Mouse (Mus musculus) heart, embryonic 11.5 days (tissue): ENCODE measurements around the gene Jagn1. TPM values are rescaled to one million over a fixed set of nuclear protein-coding genes. Genes with fewer than 3 reads are reported as not detected.

Experiments used
- ATAC-seq: fragments of 200-750 bp; cut with Nextera tagmentation; replicated peaks from 2 replicates; pipeline ENCODE4 v1.8.0; 2017; ENCODE audit warnings: moderate library complexity; ENCODE audit not compliant: insufficient number of reproducible peaks, low FRiP score, low TSS enrichment
- H3K27ac ChIP-seq: fragments of 300-500 bp; sonication (generic); 2 replicates; pipeline ENCODE4 v1.5.1; 2014; ENCODE audit warnings: mild to moderate bottlenecking, low read depth, low read length
- H3K27me3 ChIP-seq: fragments of 300-500 bp; sonication (generic); 2 replicates; pipeline ENCODE4 v1.6.1; 2014; ENCODE audit warnings: mild to moderate bottlenecking, low read length, mixed read lengths; ENCODE audit not compliant: control insufficient read depth, insufficient read depth
- H3K36me3 ChIP-seq: fragments of 300-500 bp; sonication (generic); 2 replicates; pipeline ENCODE4 v1.6.1; 2014; ENCODE audit warnings: mild to moderate bottlenecking, low read length, moderate library complexity, mixed read lengths; ENCODE audit not compliant: control insufficient read depth, insufficient read depth
- H3K4me1 ChIP-seq: fragments of 300-500 bp; sonication (generic); 2 replicates; pipeline ENCODE4 v1.6.1; 2014; ENCODE audit warnings: low read length; ENCODE audit not compliant: control insufficient read depth, insufficient read depth
- H3K4me2 ChIP-seq: fragments of 300-500 bp; sonication (generic); 2 replicates; pipeline ENCODE4 v1.6.1; 2014; ENCODE audit warnings: mild to moderate bottlenecking, moderate library complexity
- H3K4me3 ChIP-seq: fragments of 300-500 bp; sonication (generic); 2 replicates; pipeline ENCODE4 v1.5.1; 2014; ENCODE audit warnings: low read depth, low read length
- H3K9ac ChIP-seq: fragments of 300-500 bp; sonication (generic); 2 replicates; pipeline ENCODE4 v1.6.1; 2014; ENCODE audit warnings: mild to moderate bottlenecking, low read depth, low read length, moderate library complexity
- H3K9me3 ChIP-seq: fragments of 300-500 bp; sonication (generic); replicated peaks from 2 replicates; pipeline ENCODE4 v1.6.1; 2016; ENCODE audit warnings: low read length; ENCODE audit not compliant: control insufficient read depth
- WGBS: fragments of 180-500 bp; shearing (Covaris S2); extraction: QIAGEN DNeasy Blood & Tissue Kit; methylation state at CpG from one replicate; pipeline ENCODE4 v1.1.7; 2014; ENCODE audit not compliant: insufficient replicate concordance; 5-methylcytosine and 5-hydroxymethylcytosine counted together
- polyA plus RNA-seq: library from polyadenylated mRNA; unstranded; fragments of >200 nt; fragmentation: Nextera tagmentation; extraction: Ambion mirVana; gene quantifications from 2 replicates; pipeline ENCODE4 v1.2.1, GENCODE M21; 2014

Gene Jagn1
- 58.9 and 65.8 TPM in 2 replicates for polyA plus RNA-seq

- WGBS, result 2% methylated on average over 45 of the region's 45 CpGs
- no peaks in the 10 kb centered on the region for H3K27me3 ChIP-seq
Observed at GRCm38 (mm10) chr6:113442442-113443090, at the start of gene Jagn1. Gene Jagn1, plus strand, starts transcription at chr6:113442569.

GRCm38 (mm10) chr6:113393951-113394350 lies 48.4 kb upstream of the Jagn1 start:
- H3K4me2 ChIP-seq, result no peak overlapping the region
- H3K36me3 ChIP-seq, result peaks cover 8% of the 10 kb centered on the region
- no peak overlapping the region for H3K4me3 ChIP-seq
- no peak for ATAC-seq
- WGBS, result 83% methylated on average over 6 of the region's 6 CpGs
- H3K27ac ChIP-seq, result no peak overlapping the region
- no peak overlapping the region for H3K9ac ChIP-seq
- H3K9me3 ChIP-seq, result no peaks in the 10 kb centered on the region
- H3K4me1 ChIP-seq, result peaks cover 12% of the 10 kb centered on the region; the same call in 1 of the 2 replicates
- H3K27me3 ChIP-seq, result no peaks in the 10 kb centered on the region; the same call in 1 of the 2 replicates

More at GRCm38 (mm10) chr6:113442442-113443090, at the start of gene Jagn1:
- Histone ChIP-seq H3K36me3 (peaks cover 6% of the 10 kb centered on the region), H3K4me1 (peaks cover 8% of the 10 kb centered on the region; the same call in 1 of the 2 replicates), H3K4me2 (peak within 1 kb of the TSS; percentile 78), H3K9ac (peak within 1 kb of the TSS; percentile 97), H3K27ac (peak within 1 kb of the TSS; percentile 68), H3K9me3 (no peaks in the 10 kb centered on the region), H3K4me3 (peak within 1 kb of the TSS; percentile 98)
- peak; percentile 83 for ATAC-seq

- H3K4me2 ChIP-seq, result no peak overlapping the region
- H3K9me3 ChIP-seq, result no peaks in the 10 kb centered on the region
- WGBS, result 86% methylated on average over 11 of the region's 11 CpGs
- no peak overlapping the region for H3K27ac ChIP-seq
- peaks cover 12% of the 10 kb centered on the region; the same call in 1 of the 2 replicates for H3K4me1 ChIP-seq
- no peak overlapping the region for H3K4me3 ChIP-seq
- peaks cover under 1% of the 10 kb centered on the region for H3K36me3 ChIP-seq
- H3K9ac ChIP-seq, result no peak overlapping the region
- H3K27me3 ChIP-seq, result no peaks in the 10 kb centered on the region; the same call in 1 of the 2 replicates
- no peak for ATAC-seq
Observed at GRCm38 (mm10) chr6:113394811-113395210, 47.6 kb upstream of the Jagn1 start.

GRCm38 (mm10) chr6:113395501-113395900 lies 46.9 kb upstream of the Jagn1 start:
- H3K9me3 ChIP-seq, result no peaks in the 10 kb centered on the region
- no peak overlapping the region for H3K27ac ChIP-seq
- H3K4me3 ChIP-seq, result no peak overlapping the region
- 91% methylated on average over 6 of the region's 6 CpGs for WGBS
- peaks cover 12% of the 10 kb centered on the region; the same call in 1 of the 2 replicates for H3K4me1 ChIP-seq
- H3K27me3 ChIP-seq, result no peaks in the 10 kb centered on the region; the same call in 1 of the 2 replicates
- no peaks in the 10 kb centered on the region; the same call in 1 of the 2 replicates for H3K36me3 ChIP-seq
- H3K9ac ChIP-seq, result no peak overlapping the region
- no peak overlapping the region for H3K4me2 ChIP-seq
- ATAC-seq, result no peak

- no peak for ATAC-seq
- no peak overlapping the region for H3K27ac ChIP-seq
- H3K27me3 ChIP-seq, result no peaks in the 10 kb centered on the region; the same call in 1 of the 2 replicates
- no peak overlapping the region for H3K4me2 ChIP-seq
- no peak overlapping the region for H3K9ac ChIP-seq
- H3K9me3 ChIP-seq, result no peaks in the 10 kb centered on the region
- H3K36me3 ChIP-seq, result no peaks in the 10 kb centered on the region
- no peak overlapping the region for H3K4me3 ChIP-seq
- whole genome bisulfite sequencing, result 82% methylated on average over 10 of the region's 10 CpGs
- peaks cover 12% of the 10 kb centered on the region; the same call in 1 of the 2 replicates for H3K4me1 ChIP-seq
Observed at GRCm38 (mm10) chr6:113396270-113397030, 45.9 kb upstream of the Jagn1 start.

- Histone ChIP-seq H3K9me3 (no peaks in the 10 kb centered on the region), H3K27ac (no peak overlapping the region), H3K27me3 (no peaks in the 10 kb centered on the region), H3K4me3 (no peak overlapping the region), H3K36me3 (no peaks in the 10 kb centered on the region), H3K4me1 (no peaks in the 10 kb centered on the region), H3K9ac (no peak overlapping the region), H3K4me2 (no peak overlapping the region)
- 85% methylated on average over 13 of the region's 13 CpGs for WGBS
- ATAC-seq, result no peak
Observed at GRCm38 (mm10) chr6:113402094-113402493, 40.3 kb upstream of the Jagn1 start.

GRCm38 (mm10) chr6:113404649-113405448 lies 37.5 kb upstream of the Jagn1 start:
- no peaks in the 10 kb centered on the region for H3K4me1 ChIP-seq
- 70% methylated on average over 12 of the region's 12 CpGs for WGBS

GRCm38 (mm10) chr6:113405483-113405882 lies 36.9 kb upstream of the Jagn1 start:
- WGBS, result 70% methylated on average over 6 of the region's 6 CpGs
- ATAC-seq, result no peak

More at GRCm38 (mm10) chr6:113404649-113405448, 37.5 kb upstream of the Jagn1 start:
- H3K9ac ChIP-seq, result no peak overlapping the region
- no peak overlapping the region for H3K27ac ChIP-seq
- H3K27me3 ChIP-seq, result no peaks in the 10 kb centered on the region
- H3K9me3 ChIP-seq, result no peaks in the 10 kb centered on the region
- no peaks in the 10 kb centered on the region for H3K36me3 ChIP-seq
- H3K4me2 ChIP-seq, result no peak overlapping the region
- no peak for ATAC-seq
- no peak overlapping the region for H3K4me3 ChIP-seq

More at GRCm38 (mm10) chr6:113405483-113405882, 36.9 kb upstream of the Jagn1 start:
- H3K4me2 ChIP-seq, result no peak overlapping the region
- H3K36me3 ChIP-seq, result no peaks in the 10 kb centered on the region
- H3K27ac ChIP-seq, result no peak overlapping the region
- H3K4me3 ChIP-seq, result no peak overlapping the region
- no peaks in the 10 kb centered on the region for H3K27me3 ChIP-seq
- no peak overlapping the region for H3K9ac ChIP-seq
- H3K9me3 ChIP-seq, result no peaks in the 10 kb centered on the region
- H3K4me1 ChIP-seq, result no peaks in the 10 kb centered on the region
